Mouse (Mus musculus) hindbrain, postnatal 0 days (tissue): ENCODE results near the gene Lat. TPM values are rescaled to one million over a fixed set of nuclear protein-coding genes. Genes with fewer than 3 reads are reported as not detected.
A peak's percentile ranks its signal among the peaks of the same experiment; 100 is the strongest.
"Not testable (repeated sequence)": the region's sequence is repeated elsewhere in the genome, so short reads cannot be mapped to it uniquely, and the experiment has no call there.

Experiments
- ATAC-seq: fragments of 200-750 bp; cut with Nextera tagmentation; 2 replicates; pipeline ENCODE4 v1.8.0; 2017; ENCODE audit warnings: mild to moderate bottlenecking, moderate TSS enrichment, moderate library complexity
- DNase-seq: peaks from one replicate; pipeline ENCODE4 v3.0.0-alpha.2; 2015; ENCODE audit warnings: low spot score
- H3K27ac ChIP-seq: fragments of 300-500 bp; sonication (generic); 2 replicates; pipeline ENCODE4 v1.5.1; 2014; ENCODE audit warnings: mild to moderate bottlenecking
- H3K27me3 ChIP-seq: fragments of 300-500 bp; sonication (generic); 2 replicates; pipeline ENCODE4 v1.6.1; 2014; ENCODE audit warnings: low read length, mixed read lengths; ENCODE audit not compliant: insufficient read depth
- H3K36me3 ChIP-seq: fragments of 300-500 bp; sonication (generic); 2 replicates; pipeline ENCODE4 v1.6.1; 2014; ENCODE audit warnings: low read length, mixed read lengths; ENCODE audit not compliant: insufficient read depth
- H3K4me1 ChIP-seq: fragments of 300-500 bp; sonication (generic); 2 replicates; pipeline ENCODE4 v1.6.1; 2014; ENCODE audit warnings: antibody characterized with exemption, low read length, mixed read lengths; ENCODE audit not compliant: insufficient read depth
- H3K4me2 ChIP-seq: fragments of 300-500 bp; sonication (generic); 2 replicates; pipeline ENCODE4 v1.6.1; 2014; ENCODE audit warnings: low read depth, mild to moderate bottlenecking, low read length, moderate library complexity, mixed read lengths
- H3K4me3 ChIP-seq: fragments of 300-500 bp; sonication (generic); 2 replicates; pipeline ENCODE4 v1.5.1; 2014; ENCODE audit warnings: low read length
- H3K9ac ChIP-seq: fragments of 300-500 bp; sonication (generic); replicated peaks from 2 replicates; pipeline ENCODE4 v1.6.1; 2014; ENCODE audit warnings: mild to moderate bottlenecking, low read length, moderate library complexity, mixed read lengths
- H3K9me3 ChIP-seq: fragments of 300-500 bp; sonication (generic); 2 replicates; pipeline ENCODE4 v1.6.1; 2016; ENCODE audit warnings: low read length, mixed read lengths
- CTCF ChIP-seq: IDR thresholded peaks from 2 replicates; pipeline ENCODE4 v1.5.1; 2016; ENCODE audit warnings: antibody characterized with exemption, control low read depth, low read depth
- WGBS: fragments of 180-500 bp; shearing (Covaris S2); extraction: QIAGEN DNeasy Blood & Tissue Kit; methylation state at CpG from one replicate; pipeline ENCODE4 v1.1.7; 2014; 5-methylcytosine and 5-hydroxymethylcytosine counted together
- polyA plus RNA-seq: library from polyadenylated mRNA; unstranded; fragments of >200 nt; fragmentation: Nextera tagmentation; extraction: Ambion mirVana; gene quantifications from 2 replicates; pipeline ENCODE4 v1.2.1, GENCODE M21; 2015
- total RNA-seq: library from RNA; depleted of rRNA; stranded (reverse); fragments of >200 nt; gene quantifications from 2 replicates; pipeline ENCODE4 v1.2.3, GENCODE M21; 2014

The Lat gene
- total and polyA plus RNA-seq, 2 experiments from 2014 or later: 0.37 to 0.96 TPM

GRCm38 (mm10) chr7:126408686-126409085 lies 39.3 kb upstream of the Lat start:
- WGBS: 88% methylated on average over 2 of the region's 2 CpGs
- Histone ChIP-seq H3K4me2 (no peak overlapping the region), H3K9ac (no peak overlapping the region), H3K36me3 (no peaks in the 10 kb centered on the region), H3K4me3 (no peak overlapping the region), H3K4me1 (no peaks in the 10 kb centered on the region), H3K27ac (no peak overlapping the region), H3K9me3 (no peaks in the 10 kb centered on the region), H3K27me3 (no peaks in the 10 kb centered on the region)
- DNase-seq: no peak
- no peak for TF ChIP-seq CTCF
- ATAC-seq: no peak

DNA sequence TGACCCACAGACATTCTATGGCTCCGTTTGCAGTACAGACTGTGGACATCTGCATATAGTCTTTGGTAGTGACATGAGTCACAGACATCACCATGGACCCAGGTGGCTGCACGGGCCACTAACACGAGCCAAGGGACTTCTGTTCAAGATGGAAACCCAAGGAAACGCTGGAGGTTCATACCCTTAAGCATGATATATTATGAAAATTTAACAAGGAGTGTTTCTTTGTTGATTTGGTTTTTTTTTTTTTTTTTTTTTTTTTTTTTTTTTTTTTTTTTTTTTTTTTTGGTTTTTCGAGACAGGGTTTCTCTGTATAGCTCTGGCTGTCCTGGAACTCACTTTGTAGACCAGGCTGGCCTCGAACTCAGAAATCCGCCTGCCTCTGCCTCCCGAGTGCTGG lies 33.1 kb upstream of the Lat start:
- H3K27me3 ChIP-seq, H3K9ac ChIP-seq, DNase-seq, H3K4me1 ChIP-seq, ATAC-seq, H3K4me3 ChIP-seq, H3K9me3 ChIP-seq, H3K4me2 ChIP-seq, H3K27ac ChIP-seq, H3K36me3 ChIP-seq: not testable (repeated sequence)
- WGBS: 85% methylated on average over 8 of the region's 8 CpGs

- Histone ChIP-seq H3K4me2 (no peak overlapping the region), H3K36me3 (no peaks in the 10 kb centered on the region), H3K27me3 (no peaks in the 10 kb centered on the region), H3K4me1 (no peaks in the 10 kb centered on the region), H3K4me3 (no peak overlapping the region), H3K9ac (no peak overlapping the region), H3K27ac (no peak overlapping the region), H3K9me3 (no peaks in the 10 kb centered on the region)
- 9% methylated on average over 5 of the region's 5 CpGs for WGBS
- peak; percentile 90 for TF ChIP-seq CTCF
- DNase-seq (peak; percentile 85), ATAC-seq (no peak)
These were observed 30.2 kb upstream of the Lat start for GRCm38 (mm10) chr7:126399548-126399947.

DNA sequence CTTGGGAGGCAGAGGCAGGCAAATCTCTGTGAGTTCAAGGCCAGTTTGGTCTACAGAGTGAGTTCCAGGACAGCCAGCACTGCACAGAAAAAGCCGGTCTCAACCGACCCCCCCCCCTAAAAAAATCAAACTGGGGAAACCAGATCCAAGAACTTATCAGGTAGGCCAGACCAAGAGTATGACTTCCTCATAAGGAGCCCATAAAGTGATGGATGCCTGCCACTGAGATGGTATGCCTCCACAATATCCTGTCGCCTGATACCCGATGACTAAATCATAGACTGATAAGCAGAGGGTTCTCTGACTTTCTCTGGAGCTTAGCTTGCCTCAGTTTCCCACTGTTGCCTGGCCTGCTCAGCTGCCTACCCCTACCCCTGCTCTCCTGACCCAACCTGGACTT lies 28.5 kb upstream of the Lat start:
- Histone ChIP-seq H3K4me1 (no peaks in the 10 kb centered on the region), H3K27me3 (no peaks in the 10 kb centered on the region), H3K4me2 (no peak overlapping the region), H3K9ac (no peak overlapping the region), H3K9me3 (no peaks in the 10 kb centered on the region), H3K27ac (no peak overlapping the region), H3K4me3 (no peak overlapping the region), H3K36me3 (no peaks in the 10 kb centered on the region)
- 92% methylated on average over 4 of the region's 4 CpGs for WGBS
- no peak for TF ChIP-seq CTCF
- no peak for DNase-seq
- ATAC-seq: no peak

DNA sequence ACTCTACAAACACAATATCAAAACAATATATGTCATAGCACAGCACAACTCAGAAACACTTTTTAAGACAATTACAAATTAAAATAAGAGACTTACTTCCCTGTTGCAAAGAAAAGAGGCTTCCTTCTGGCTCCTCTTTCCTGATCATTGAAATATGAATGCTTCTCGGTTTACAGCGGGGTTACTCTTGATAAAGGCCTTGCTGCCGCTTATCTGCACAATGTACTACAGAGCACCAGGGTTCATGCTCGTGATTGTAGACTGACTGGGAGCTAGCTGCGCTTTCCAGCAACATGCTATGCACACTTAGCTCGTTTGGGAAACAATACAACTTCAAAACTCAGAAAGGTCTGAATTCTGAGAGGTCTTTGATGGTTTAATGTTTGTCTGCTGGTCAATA lies 27.9 kb upstream of the Lat start:
- WGBS: 56% methylated on average over 6 of the region's 6 CpGs
- Histone ChIP-seq H3K4me1 (no peaks in the 10 kb centered on the region), H3K4me3 (no peak overlapping the region), H3K27ac (no peak overlapping the region), H3K9me3 (no peaks in the 10 kb centered on the region), H3K27me3 (no peaks in the 10 kb centered on the region), H3K4me2 (peak overlapping the region; percentile 27), H3K36me3 (no peaks in the 10 kb centered on the region), H3K9ac (no peak overlapping the region)
- no peak for DNase-seq
- TF ChIP-seq CTCF: no peak
- no peak for ATAC-seq

DNA sequence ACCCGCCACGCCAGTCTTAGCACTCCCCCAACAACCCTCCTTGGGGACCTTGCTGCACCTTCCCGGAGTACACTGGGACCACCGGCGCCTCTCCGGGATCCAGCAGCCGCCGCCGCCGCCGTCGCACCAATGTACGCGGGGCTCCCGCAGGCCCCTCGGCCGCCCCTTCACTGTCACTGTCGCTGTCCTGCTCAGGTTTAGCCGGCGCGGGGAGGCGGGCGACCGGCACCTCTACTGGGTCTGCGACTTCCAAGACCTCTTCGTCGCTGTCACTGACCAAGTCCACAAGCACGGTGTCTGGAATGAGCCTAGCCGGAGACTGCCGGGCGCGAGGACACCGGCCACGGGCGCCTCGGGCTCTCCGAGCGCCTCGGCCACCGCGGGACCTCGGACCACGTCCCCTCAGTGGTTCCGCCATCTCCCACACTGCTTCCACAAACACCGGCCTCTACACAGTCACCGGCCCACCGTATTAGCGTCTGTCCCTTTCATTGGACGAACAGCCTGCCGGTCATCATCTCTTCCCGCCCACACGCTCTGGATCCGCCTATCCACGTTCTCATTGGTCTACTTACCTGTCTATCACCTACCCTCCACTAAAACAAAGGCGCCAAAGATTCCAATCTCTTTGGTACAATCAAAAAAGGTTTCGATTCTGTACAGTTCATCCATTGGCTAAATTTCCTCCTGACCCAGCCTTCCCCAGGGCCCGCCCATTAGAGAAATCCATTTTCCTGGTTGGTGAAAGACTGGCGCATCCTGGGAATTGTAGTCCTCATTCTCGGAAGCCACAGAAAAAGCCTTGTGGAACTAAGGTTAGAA lies 27.1 kb upstream of the Lat start, which contains the start of gene Nfatc2ip:
Gene Nfatc2ip (minus strand): TSS at position 440 of the 822 bp plus-strand sequence.
- no peaks in the 10 kb centered on the region for H3K4me1 ChIP-seq
- H3K4me2 ChIP-seq: peak within 1 kb of the TSS; percentile 90
- H3K27me3 ChIP-seq: no peaks in the 10 kb centered on the region
- no peak for TF ChIP-seq CTCF
- peak within 1 kb of the TSS; percentile 67; the same call in 1 of the 2 replicates for H3K27ac ChIP-seq
- ATAC-seq (peak; percentile 100), DNase-seq (peak; percentile 99)
- WGBS: under 1% methylated on average over 59 of the region's 59 CpGs
- no peaks in the 10 kb centered on the region for H3K9me3 ChIP-seq
- no peaks in the 10 kb centered on the region for H3K36me3 ChIP-seq
- H3K4me3 ChIP-seq: peak within 1 kb of the TSS; percentile 94
- peak within 1 kb of the TSS; percentile 70 for H3K9ac ChIP-seq

- WGBS: 91% methylated on average over 7 of the region's 7 CpGs
- not testable (repeated sequence) for H3K27me3 ChIP-seq, H3K9me3 ChIP-seq, H3K4me3 ChIP-seq, DNase-seq, H3K27ac ChIP-seq, H3K4me1 ChIP-seq, H3K4me2 ChIP-seq, H3K9ac ChIP-seq, ATAC-seq
- peaks cover 13% of the 10 kb centered on the region for H3K36me3 ChIP-seq
These were observed 22.9 kb upstream of the Lat start for GRCm38 (mm10) chr7:126392086-126392884.
